Mouse (Mus musculus) megakaryocyte, embryonic 14.5 days (primary cell): ENCODE measurements around the gene Spag9.

Experiments used
- FLI1 ChIP-seq: IDR thresholded peaks from 2 replicates; pipeline ENCODE4 v1.6.1; 2012; ENCODE audit warnings: low read length, inconsistent platforms, mixed read lengths
- GATA1 ChIP-seq: IDR thresholded peaks from 3 replicates; pipeline ENCODE4 v1.6.1; 2012; ENCODE audit warnings: mixed read lengths, low read length, inconsistent platforms, borderline replicate concordance

DNA sequence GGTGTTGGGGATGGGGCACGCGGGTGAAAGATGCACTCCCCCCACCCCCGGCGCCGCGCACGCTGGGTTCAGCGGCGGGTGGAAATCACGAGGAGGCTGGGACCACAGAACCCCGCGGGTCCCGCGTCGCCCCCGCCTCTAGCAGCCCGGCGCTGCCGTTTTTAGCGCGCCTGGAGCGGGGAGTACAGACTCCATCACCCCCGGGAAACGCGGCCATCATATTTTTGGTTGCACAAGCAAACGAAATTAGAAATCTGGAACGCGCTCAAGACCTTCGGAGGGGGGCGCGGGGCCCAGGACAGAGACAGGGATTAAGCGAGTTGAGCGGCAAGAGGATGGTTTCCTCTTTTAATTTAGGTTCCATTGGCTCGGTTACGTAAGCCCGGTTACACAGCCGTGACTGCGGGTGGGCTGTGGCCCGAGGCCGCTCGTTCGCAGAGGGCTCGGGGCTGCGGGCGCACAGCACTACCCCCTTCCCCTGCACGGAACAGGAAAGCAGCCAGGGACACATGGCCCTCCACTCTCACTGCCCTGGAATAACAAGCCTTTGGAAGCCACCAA lies 153.1 kb downstream of the Spag9 start:
- TF ChIP-seq GATA1, result no peak
- TF ChIP-seq FLI1, result no peak
